Comparison of ENCODE assay signal across 9 mouse cellular contexts in genomic region chr12:70283116-70283731, GRCm38 (mm10). TPM values are rescaled to one million over a fixed set of nuclear protein-coding genes. Genes with fewer than 3 reads are reported as not detected.
DNase-seq lines count a peak whose midpoint lies in the region; ATAC-seq and TF ChIP-seq lines count a peak whose summit lies in the region.
"Had no signal": no experiment of that assay in that cellular context is flagged by ENCODE, and none has a peak within 500 bp of the region (broad histone marks: within the 10 kb centered on the region; RNA-seq: fewer than 3 reads in every experiment).

No protein-coding gene starts in this region.

- ATAC-seq in heart, embryonic 12.5 days (ENCODE audit: insufficient number of reproducible peaks, low FRiP score) = no peak
- ATAC-seq in midbrain, embryonic 16.5 days = 0 out of 2 replicates have a peak, but pooled peaks have one; percentile 42
- no peak for ATAC-seq in midbrain, embryonic 15.5 days (replicated peaks)
- ATAC-seq: intestine, embryonic 15.5 days had no signal

- no peak overlapping the region for H3K9ac ChIP-seq in heart, embryonic 12.5 days
- H3K9ac ChIP-seq in midbrain, embryonic 16.5 days (ENCODE audit: low read depth, low read length) = no peak overlapping the region
- H3K9ac ChIP-seq in midbrain, embryonic 15.5 days = no peak overlapping the region
- H3K9ac ChIP-seq: intestine, embryonic 15.5 days had no signal

- TF ChIP-seq CTCF in olfactory bulb, adult 2 months (IDR thresholded peaks at IDR 0.05; ENCODE audit: insufficient read depth, low read depth, low read length) = no peak

- peak; percentile 95 for DNase-seq in heart, adult 11 months
- peak; percentile 53 to 54 for DNase-seq in frontal cortex, postnatal 10 days (ENCODE audit: low spot score in 2 of 2)
- DNase-seq in embryonic facial prominence, embryonic 10.5 days (ENCODE audit: low spot score) = no peak
- no peak for DNase-seq in limb, embryonic 10.5 days (ENCODE audit: low spot score)

- H3K4me1 ChIP-seq in heart, embryonic 12.5 days (replicated peaks) = no peaks in the 10 kb centered on the region; the same call in 1 of the 2 replicates
- H3K4me1 ChIP-seq in midbrain, embryonic 16.5 days (ENCODE audit: control insufficient read depth, insufficient read depth, low read length) = 0 out of 2 replicates have a peak, but pooled peaks cover 5% of the 10 kb centered on the region
- no peaks in the 10 kb centered on the region for H3K4me1 ChIP-seq in midbrain, embryonic 15.5 days
- peaks cover 25% of the 10 kb centered on the region for H3K4me1 ChIP-seq in olfactory bulb, adult 2 months (ENCODE audit: control insufficient read depth, insufficient read depth, low read length)
- H3K4me1 ChIP-seq in embryonic facial prominence, embryonic 10.5 days = peaks cover 14% of the 10 kb centered on the region; the same call in 1 of the 2 replicates
- peaks cover 3% of the 10 kb centered on the region; the same call in 1 of the 2 replicates for H3K4me1 ChIP-seq in limb, embryonic 10.5 days
- H3K4me1 ChIP-seq: intestine, embryonic 15.5 days had no signal

- WGBS in heart, embryonic 12.5 days = 72% methylated on average over 10 of the region's 10 CpGs
- 81% methylated on average over 10 of the region's 10 CpGs for WGBS in midbrain, embryonic 16.5 days
- 83% methylated on average over 10 of the region's 10 CpGs for WGBS in midbrain, embryonic 15.5 days
- 36% methylated on average over 10 of the region's 10 CpGs for whole genome bisulfite sequencing in olfactory bulb, adult 2 months
- 91% methylated on average over 10 of the region's 10 CpGs for WGBS in embryonic facial prominence, embryonic 10.5 days
- 81% methylated on average over 10 of the region's 10 CpGs for WGBS in limb, embryonic 10.5 days

- H3K9me3 ChIP-seq in heart, embryonic 12.5 days (replicated peaks) = no peaks in the 10 kb centered on the region
- H3K9me3 ChIP-seq in midbrain, embryonic 16.5 days (replicated peaks; ENCODE audit: control insufficient read depth, low read length, poor library complexity, severe bottlenecking) = no peaks in the 10 kb centered on the region
- H3K9me3 ChIP-seq in midbrain, embryonic 15.5 days = no peaks in the 10 kb centered on the region
- no peaks in the 10 kb centered on the region for H3K9me3 ChIP-seq in embryonic facial prominence, embryonic 10.5 days
- H3K9me3 ChIP-seq in limb, embryonic 10.5 days (replicated peaks) = no peaks in the 10 kb centered on the region
- H3K9me3 ChIP-seq: intestine, embryonic 15.5 days had no signal

- H3K36me3 ChIP-seq in heart, embryonic 12.5 days = no peaks in the 10 kb centered on the region
- H3K36me3 ChIP-seq in midbrain, embryonic 16.5 days (ENCODE audit: control insufficient read depth, insufficient read depth, low read length) = peaks cover 20% of the 10 kb centered on the region
- peaks cover 20% of the 10 kb centered on the region; the same call in 1 of the 2 replicates for H3K36me3 ChIP-seq in midbrain, embryonic 15.5 days (replicated peaks)
- no peaks in the 10 kb centered on the region for H3K36me3 ChIP-seq in embryonic facial prominence, embryonic 10.5 days (replicated peaks)
- no peaks in the 10 kb centered on the region for H3K36me3 ChIP-seq in limb, embryonic 10.5 days
- H3K36me3 ChIP-seq: intestine, embryonic 15.5 days had no signal

- H3K4me3 ChIP-seq in heart, embryonic 12.5 days = no peak overlapping the region
- no peak overlapping the region for H3K4me3 ChIP-seq in midbrain, embryonic 16.5 days (ENCODE audit: low read depth, low read length)
- no peak overlapping the region for H3K4me3 ChIP-seq in midbrain, embryonic 15.5 days
- no peak overlapping the region for H3K4me3 ChIP-seq in olfactory bulb, adult 2 months (ENCODE audit: insufficient read depth, low read depth, low read length)
- H3K4me3 ChIP-seq in embryonic facial prominence, embryonic 10.5 days = no peak overlapping the region
- H3K4me3 ChIP-seq in limb, embryonic 10.5 days = no peak overlapping the region
- H3K4me3 ChIP-seq: intestine, embryonic 15.5 days had no signal

- TF ChIP-seq POLR2A in olfactory bulb, adult 2 months (IDR thresholded peaks at IDR 0.05; ENCODE audit: insufficient read depth, low read depth, low read length) = no peak

- no peak overlapping the region for H3K4me2 ChIP-seq in heart, embryonic 12.5 days
- H3K4me2 ChIP-seq in midbrain, embryonic 16.5 days (ENCODE audit: low read length) = no peak overlapping the region
- H3K4me2 ChIP-seq in midbrain, embryonic 15.5 days = no peak overlapping the region
- H3K4me2 ChIP-seq: intestine, embryonic 15.5 days had no signal

- no peak overlapping the region for H3K27ac ChIP-seq in heart, embryonic 12.5 days (ENCODE audit: poor library complexity, severe bottlenecking)
- H3K27ac ChIP-seq in midbrain, embryonic 16.5 days (ENCODE audit: low read length) = no peak overlapping the region
- no peak overlapping the region for H3K27ac ChIP-seq in midbrain, embryonic 15.5 days
- H3K27ac ChIP-seq in olfactory bulb, adult 2 months (ENCODE audit: insufficient read depth, low read depth, low read length) = peak overlapping the region; percentile 55
- H3K27ac ChIP-seq in embryonic facial prominence, embryonic 10.5 days (replicated peaks) = no peak overlapping the region
- no peak overlapping the region for H3K27ac ChIP-seq in limb, embryonic 10.5 days
- H3K27ac ChIP-seq: intestine, embryonic 15.5 days had no signal

- H3K27me3 ChIP-seq in heart, embryonic 12.5 days (replicated peaks) = no peaks in the 10 kb centered on the region
- no peaks in the 10 kb centered on the region for H3K27me3 ChIP-seq in midbrain, embryonic 16.5 days (ENCODE audit: control insufficient read depth, insufficient read depth, low read depth, low read length)
- H3K27me3 ChIP-seq in midbrain, embryonic 15.5 days (replicated peaks) = no peaks in the 10 kb centered on the region
- no peaks in the 10 kb centered on the region for H3K27me3 ChIP-seq in embryonic facial prominence, embryonic 10.5 days (replicated peaks; ENCODE audit: low read depth, poor library complexity, severe bottlenecking)
- H3K27me3 ChIP-seq in limb, embryonic 10.5 days (ENCODE audit: low read depth, poor library complexity, severe bottlenecking) = no peaks in the 10 kb centered on the region
- H3K27me3 ChIP-seq: intestine, embryonic 15.5 days had no signal

RNA-seq across cellular contexts. Expression of gene Pygl, which starts 51.9 kb away (rescaled TPM):
- 36.5 and 37.1 TPM in 2 replicates for polyA plus RNA-seq in heart, embryonic 12.5 days (2016; fragmentation: Nextera tagmentation; extraction: Ambion mirVana)
- polyA plus RNA-seq in midbrain, embryonic 16.5 days (2015; fragmentation: Nextera tagmentation; extraction: Ambion mirVana) = 8.0 and 8.9 TPM in 2 replicates
- 8.6 and 9.1 TPM in 2 replicates for polyA plus RNA-seq in midbrain, embryonic 15.5 days (2015; fragmentation: Nextera tagmentation; extraction: Ambion mirVana)
- polyA plus RNA-seq in olfactory bulb, adult 2 months (2012; ENCODE audit: insufficient read depth, insufficient read length, low replicate concordance, missing spikeins) = not detected in 2 replicates
- 8.4 and 8.6 TPM in 2 replicates for polyA plus RNA-seq in embryonic facial prominence, embryonic 10.5 days (2016; fragmentation: Nextera tagmentation; extraction: Ambion mirVana)
- 5.4 and 5.5 TPM in 2 replicates for polyA plus RNA-seq in limb, embryonic 10.5 days (2016; fragmentation: Nextera tagmentation; extraction: Ambion mirVana)

Comparison
In these comparisons a context has a peak if more than half of its experiments do, and no peak if none do; other contexts are left out.
1. DNase-seq: peak in heart, adult 11 months (single experiment) and frontal cortex, postnatal 10 days (2 of 2); none in embryonic facial prominence, embryonic 10.5 days (single experiment) and limb, embryonic 10.5 days (single experiment).